Mouse (Mus musculus) ES-CJ7 (cell line): ENCODE data around the gene Klc1.

Experiments
- DNase-seq: peaks from one replicate; pipeline ENCODE4 v3.0.0; 2011; ENCODE audit warnings: low read depth, low spot score

The Klc1 gene

DNA sequence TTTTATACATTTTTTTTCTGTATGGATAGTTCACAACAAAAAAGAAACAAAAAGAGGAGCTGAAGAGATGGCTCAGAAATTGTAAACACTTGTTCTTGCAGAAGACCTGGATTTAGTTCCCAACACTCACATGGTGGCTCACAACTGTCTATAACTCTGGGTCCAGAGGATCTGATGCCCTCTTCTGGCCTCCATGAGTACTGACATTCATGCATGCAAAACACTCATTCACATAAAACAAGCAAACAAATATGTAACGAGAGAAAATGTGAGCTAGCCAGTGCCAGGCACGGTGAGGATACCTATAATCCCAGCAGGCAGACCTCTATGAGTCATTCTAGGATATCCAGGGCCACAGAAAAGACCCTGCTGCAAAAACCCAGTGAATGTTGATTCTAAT lies 92.6 kb downstream of the Klc1 start:
- DNase-seq = peak; percentile 64

DNA sequence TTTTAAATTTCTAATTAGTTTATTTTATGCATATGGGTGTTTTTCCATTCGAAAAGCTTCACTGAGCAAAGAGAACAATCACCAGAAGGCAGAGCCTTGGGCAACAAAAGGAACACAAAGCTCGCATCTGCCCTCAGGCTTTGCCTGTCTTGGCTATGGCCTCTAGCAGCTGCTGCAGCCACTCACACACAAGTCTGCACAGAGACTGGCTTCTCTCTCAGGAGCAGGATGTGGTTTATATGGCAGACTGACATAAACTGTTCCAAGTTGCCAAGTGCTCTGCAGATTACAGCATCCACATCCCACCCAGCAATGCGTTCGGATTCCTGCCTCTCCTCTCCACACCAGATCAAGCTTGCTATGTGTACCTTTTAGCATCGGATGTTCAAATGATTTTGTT lies 93.1 kb downstream of the Klc1 start:
- DNase-seq = no peak

DNA sequence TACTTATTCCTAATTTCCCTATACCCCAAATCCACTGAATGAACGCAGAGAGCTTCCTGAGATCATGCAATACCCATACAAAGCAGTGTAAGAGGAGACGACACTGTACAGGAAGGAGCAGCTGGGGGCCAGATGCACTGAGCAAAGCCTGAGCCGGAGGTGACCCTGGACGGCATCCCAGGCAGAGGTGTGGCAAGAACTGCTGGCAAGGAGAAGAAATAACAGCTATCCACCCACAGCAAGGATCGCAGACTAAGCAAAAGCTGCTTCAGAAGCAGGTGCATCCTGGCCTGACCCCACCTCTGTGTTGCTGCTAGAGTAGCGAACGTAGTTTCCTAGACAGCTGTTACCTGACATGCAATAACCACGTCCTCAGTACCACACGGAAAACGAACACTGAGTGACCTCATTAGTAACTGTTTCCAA lies 94.4 kb downstream of the Klc1 start:
- DNase-seq = no peak

DNA sequence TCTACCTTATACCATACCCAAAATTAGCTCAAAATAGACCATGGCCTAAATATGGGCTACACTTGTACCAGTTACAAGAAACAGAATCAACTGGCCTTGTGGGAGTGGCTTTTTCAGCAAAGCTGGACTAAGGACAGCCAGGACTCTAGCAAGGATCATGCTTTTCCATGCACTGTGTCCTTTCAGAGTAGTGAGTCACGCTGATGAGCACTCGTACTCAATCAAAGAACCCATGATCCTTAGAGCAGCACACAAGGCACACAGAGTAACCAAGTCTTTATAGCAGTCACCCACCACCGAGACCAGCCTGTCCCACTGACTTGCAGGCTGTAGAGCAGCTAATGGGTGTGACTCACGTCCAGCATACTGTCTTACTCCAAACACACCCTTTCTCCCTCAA lies 94.9 kb downstream of the Klc1 start:
- no peak for DNase-seq

DNA sequence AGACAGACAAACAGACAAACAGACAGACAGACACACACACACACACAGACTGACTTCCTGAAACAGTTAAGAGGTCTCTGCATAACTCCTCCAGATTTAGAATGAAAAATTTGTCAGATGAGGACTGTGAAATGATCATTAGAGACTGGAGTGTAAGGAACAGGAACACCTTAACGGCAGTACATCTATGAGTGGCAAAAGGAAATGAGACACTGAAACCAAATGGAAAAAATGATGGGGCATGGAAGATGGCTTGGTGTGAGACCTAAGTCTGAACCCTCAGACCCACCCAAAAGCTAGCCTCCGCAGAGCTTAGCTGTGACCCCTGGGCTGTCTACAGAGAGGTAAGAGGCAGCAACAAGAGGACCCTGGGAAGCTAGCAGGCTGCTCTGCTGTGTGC lies 96.8 kb downstream of the Klc1 start:
- no peak for DNase-seq
